Mouse (Mus musculus): ENCODE data around the gene Rps6kc1.

DNA sequence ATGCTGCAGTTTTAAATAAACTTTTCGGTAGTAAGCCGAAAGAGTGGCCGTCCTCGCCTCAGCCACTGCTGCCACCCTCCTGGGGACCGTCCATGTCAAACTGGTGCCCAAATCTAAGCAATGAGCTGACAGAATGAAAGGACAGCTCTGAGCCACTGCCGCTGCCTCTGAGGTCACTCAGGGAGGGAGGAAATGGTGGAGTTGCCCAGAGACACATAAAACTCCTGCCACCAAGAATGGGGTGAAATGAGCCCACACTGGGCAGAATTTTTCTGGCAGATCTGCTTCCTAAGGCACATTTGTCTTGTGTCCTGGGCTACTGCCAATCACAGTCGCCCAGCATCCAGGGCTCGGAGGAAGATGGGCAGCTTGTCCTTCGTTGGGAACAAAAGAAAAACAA lies 255.5 kb downstream of the Rps6kc1 start:
- TF ChIP-seq CTCF (IDR thresholded peaks at IDR 0.05; ENCODE audit: borderline replicate concordance, control insufficient read depth, extremely low read depth, insufficient read depth, low read length, poor library complexity) (no peak), POLR2A (IDR thresholded peaks at IDR 0.05; ENCODE audit: control insufficient read depth, extremely low read depth, insufficient read depth, low read length, poor library complexity) (no peak)

All from thymus, adult 2 months (tissue).